Mouse (Mus musculus) ES-E14 (cell line): Measurements from ENCODE around the gene Hsp90ab1. TPM values are rescaled to one million over a fixed set of nuclear protein-coding genes. Genes with fewer than 3 reads are reported as not detected.

Experiments
- DNase-seq: peaks from one replicate; pipeline ENCODE4 v3.0.0-alpha.2; 2013; ENCODE audit warnings: low read depth, low spot score
- H3K27ac ChIP-seq: 2 replicates; pipeline ENCODE4 v1.5.1; 2012; ENCODE audit warnings: low read depth, mild to moderate bottlenecking, low read length, moderate library complexity, mixed read lengths; ENCODE audit not compliant: poor library complexity, insufficient read depth, severe bottlenecking
- H3K36me3 ChIP-seq: 2 replicates; pipeline ENCODE4 v1.6.1; 2012; ENCODE audit warnings: mild to moderate bottlenecking, low read length, moderate library complexity, mixed read lengths; ENCODE audit not compliant: control insufficient read depth, poor library complexity, insufficient read depth, severe bottlenecking
- H3K4me1 ChIP-seq, 2 experiments: fragments of 150-350 bp in 1 of 2; sonication (generic) in 1 of 2; 2 replicates each; pipeline ENCODE4 v1.6.1; 2012; ENCODE audit warnings: low read length in 2 of 2, mild to moderate bottlenecking in 1 of 2, mixed read lengths in 1 of 2; ENCODE audit not compliant: control insufficient read depth in 2 of 2, insufficient read depth in 2 of 2, poor library complexity in 1 of 2
- H3K4me3 ChIP-seq, 2 experiments: fragments of 150-350 bp in 1 of 2; sonication (generic) in 1 of 2; 2 replicates each; pipeline ENCODE4 v1.5.1; 2012; ENCODE audit warnings: low read length in 2 of 2, low read depth in 1 of 2, mild to moderate bottlenecking in 1 of 2, mixed read lengths in 1 of 2; ENCODE audit not compliant: insufficient read depth in 1 of 2, poor library complexity in 1 of 2, severe bottlenecking in 1 of 2
- H3K9ac ChIP-seq: 2 replicates; pipeline ENCODE4 v1.6.1; 2012; ENCODE audit warnings: low read depth, mild to moderate bottlenecking, low read length, mixed read lengths; ENCODE audit not compliant: poor library complexity, insufficient read depth, severe bottlenecking
- H3K9me3 ChIP-seq: fragments of 150-350 bp; sonication (generic); 2 replicates; pipeline ENCODE4 v1.6.1; 2012; ENCODE audit warnings: low read depth, mild to moderate bottlenecking, low read length; ENCODE audit not compliant: control insufficient read depth, insufficient read depth
- CHD2 ChIP-seq: IDR thresholded peaks from 2 replicates; pipeline ENCODE4 v1.6.1; 2014; ENCODE audit warnings: mild to moderate bottlenecking, low read depth, low read length, inconsistent platforms
- HCFC1 ChIP-seq: IDR thresholded peaks from 2 replicates; pipeline ENCODE4 v1.6.1; 2012; ENCODE audit warnings: low read length, inconsistent platforms, borderline replicate concordance; ENCODE audit not compliant: insufficient read depth
- MAFK ChIP-seq: IDR thresholded peaks from 2 replicates; pipeline ENCODE4 v1.6.1; 2014; ENCODE audit warnings: mild to moderate bottlenecking, low read depth, low read length, inconsistent platforms; ENCODE audit not compliant: insufficient read depth
- ZC3H11A ChIP-seq: IDR thresholded peaks from 2 replicates; pipeline ENCODE4 v1.6.1; 2012; ENCODE audit warnings: low read depth, mild to moderate bottlenecking, inconsistent platforms, low read length, borderline replicate concordance
- ZNF384 ChIP-seq: IDR thresholded peaks from 2 replicates; pipeline ENCODE4 v1.6.1; 2012; ENCODE audit warnings: low read depth, low read length, inconsistent platforms
- in situ Hi-C, 2 experiments: fragments of 600-800 bp; cut with MboI; formaldehyde crosslinking; loops; one replicate each; pipeline ENCODE4 v1.15.1; 2025; ENCODE audit warnings: low sequenced_read_pairs in 2 of 2, inconsistent platforms in 1 of 2; ENCODE audit not compliant: unreplicated experiment in 2 of 2
- total RNA-seq: library from RNA; depleted of rRNA; stranded (reverse); fragments of 300-350 nt; gene quantifications from 2 replicates; pipeline ENCODE4 v1.2.3, GENCODE M21; 2012

Gene Hsp90ab1
- total RNA-seq, 1 experiment = 1,660 TPM

DNA sequence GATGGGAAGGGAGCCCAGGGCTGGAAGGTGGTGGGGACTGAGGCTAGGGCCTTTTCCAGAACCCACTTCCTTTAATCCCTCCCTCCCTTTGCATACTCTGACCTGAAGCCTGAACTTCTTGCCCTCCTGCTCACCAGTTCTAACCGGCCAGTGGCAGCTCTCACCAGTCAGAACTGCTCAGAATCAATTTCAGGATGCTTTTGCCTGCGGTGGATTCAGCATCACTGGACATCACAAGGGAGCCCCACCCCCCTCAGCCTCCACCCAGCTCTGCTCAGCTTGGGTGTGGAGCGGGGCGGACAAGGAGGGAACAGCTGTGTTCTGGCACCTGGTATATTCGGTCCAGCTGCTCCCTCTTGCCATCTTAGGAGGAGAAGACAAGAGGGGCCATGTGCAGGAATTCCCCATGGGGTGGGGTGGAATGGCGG is 28.8 kb upstream of the Hsp90ab1 start, which contains the start of gene Mymx:
Gene Mymx, minus strand, starts transcription at position 226 of the 428 bp plus-strand sequence.
- DNase-seq = peak; percentile 98
- Histone ChIP-seq H3K27ac (peak within 1 kb of the TSS; percentile 95), H3K36me3 (0 out of 2 replicates have a peak, but pooled peaks cover 5% of the 10 kb centered on the region), H3K4me3 (peak within 1 kb of the TSS; percentile 62 to 72), H3K9ac (peak within 1 kb of the TSS; percentile 79), H3K4me1 (peaks cover 10% of the 10 kb centered on the region in 2 experiments; a peak in 3 of 4 replicates), H3K9me3 (no peaks in the 10 kb centered on the region)
- TF ChIP-seq CHD2 (0 out of 2 replicates have a peak, but pooled peaks have one; percentile 34), MAFK (no peak), ZNF384 (no peak), HCFC1 (no peak), ZC3H11A (no peak)
- in situ Hi-C loops = no loop called here

DNA sequence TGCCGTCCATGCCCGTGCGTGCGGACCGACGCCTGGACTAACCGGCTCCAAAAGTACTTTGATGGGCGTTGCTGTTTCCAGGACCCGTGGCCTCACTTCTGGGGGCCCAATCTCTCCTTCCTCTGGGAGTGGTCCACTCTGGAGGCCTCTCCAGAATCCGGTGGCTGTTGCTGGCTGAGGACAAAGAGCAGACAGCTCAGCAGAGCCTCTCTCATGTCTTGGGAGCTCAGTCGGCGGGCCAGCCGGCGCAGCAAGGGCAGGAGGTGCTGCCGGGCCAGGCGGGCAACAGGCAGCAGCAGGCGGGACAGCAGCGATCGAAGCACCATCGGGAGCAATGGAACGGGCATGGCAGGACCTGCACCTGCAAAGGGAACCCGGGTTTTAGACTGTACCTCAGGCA is 28.3 kb upstream of the Hsp90ab1 start:
- DNase-seq = no peak
- no peak for TF ChIP-seq CHD2
- TF ChIP-seq HCFC1 = no peak
- TF ChIP-seq ZNF384 = no peak
- TF ChIP-seq MAFK = no peak
- TF ChIP-seq ZC3H11A = no peak
- in situ Hi-C loops = no loop called here
- Histone ChIP-seq H3K4me1 (peaks cover 7 to 15% of the 10 kb centered on the region in 2 experiments), H3K27ac (peak overlapping the region; percentile 83), H3K9me3 (no peaks in the 10 kb centered on the region), H3K36me3 (0 out of 2 replicates have a peak, but pooled peaks cover 5% of the 10 kb centered on the region), H3K4me3 (peak overlapping the region; percentile 62 to 72), H3K9ac (peak overlapping the region; percentile 79)

DNA sequence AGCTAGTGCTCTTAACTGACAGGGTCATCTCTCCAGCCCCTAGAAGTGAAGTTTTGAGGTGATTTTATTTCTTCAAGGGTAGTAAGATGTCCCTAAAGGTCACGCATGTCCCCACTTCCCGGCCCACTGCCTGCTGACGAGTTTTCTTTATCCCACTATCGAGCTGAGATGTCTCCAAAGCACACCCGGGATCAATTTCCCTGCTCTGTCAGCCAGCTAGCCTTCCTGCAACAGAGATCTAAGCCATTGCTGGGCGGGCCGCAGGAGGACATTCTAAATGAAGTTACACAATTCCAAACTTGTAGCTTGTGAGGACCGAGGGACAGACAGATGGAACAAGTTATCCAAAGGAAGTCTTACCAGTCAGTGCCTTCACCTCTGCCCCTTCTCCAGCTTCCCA is 27.2 kb upstream of the Hsp90ab1 start:
- in situ Hi-C loops = no loop called here
- Histone ChIP-seq H3K9me3 (no peaks in the 10 kb centered on the region), H3K4me1 (peaks cover 7 to 15% of the 10 kb centered on the region in 2 experiments), H3K4me3 (peak overlapping the region; percentile 62 to 72), H3K9ac (peak overlapping the region; percentile 79), H3K36me3 (0 out of 2 replicates have a peak, but pooled peaks cover 5% of the 10 kb centered on the region), H3K27ac (peak overlapping the region; percentile 83)
- DNase-seq = no peak
- no peak for TF ChIP-seq HCFC1
- TF ChIP-seq MAFK = no peak

DNA sequence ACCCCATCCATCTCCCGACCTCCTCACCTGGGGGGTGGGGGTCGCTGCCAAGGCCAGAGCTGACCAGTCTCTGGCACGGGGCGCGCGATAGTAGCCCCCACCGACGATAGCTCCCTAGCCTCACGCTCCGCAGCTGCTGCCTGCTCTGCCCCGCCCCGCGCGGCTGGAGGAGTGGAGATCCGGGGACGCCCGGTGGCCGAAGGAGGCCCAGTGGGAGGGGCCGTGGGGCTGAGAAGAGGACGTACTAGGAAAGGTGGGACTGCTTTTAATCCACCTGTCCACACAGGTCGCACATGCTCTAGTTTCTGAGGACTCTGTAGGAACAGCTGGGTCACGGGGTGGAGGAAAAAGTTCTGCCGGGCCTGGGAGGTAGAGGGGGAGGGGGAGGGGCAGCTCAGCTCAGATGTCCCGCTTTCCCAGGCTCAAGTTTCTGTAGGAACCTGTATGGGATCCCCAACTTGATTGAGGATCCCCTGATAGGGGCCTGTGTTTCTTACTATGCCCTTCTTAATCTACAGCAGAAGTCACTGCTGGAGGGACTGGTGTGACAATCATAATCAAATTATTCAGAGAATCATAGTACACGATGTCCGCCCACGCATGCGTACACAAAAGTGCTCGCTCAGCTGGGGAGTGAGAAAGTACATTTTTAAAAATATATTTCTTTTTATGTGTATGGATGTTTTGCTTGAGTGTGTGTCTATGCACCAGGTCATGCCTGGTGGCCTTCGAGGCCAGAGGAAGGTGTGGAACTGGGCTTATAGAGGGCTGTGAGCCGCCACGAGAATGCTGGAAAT is 26.6 kb upstream of the Hsp90ab1 start, which contains the start of gene Slc29a1:
Gene Slc29a1, minus strand, starts transcription at position 161 of the 797 bp plus-strand sequence.
- TF ChIP-seq HCFC1 = no peak
- no peak for TF ChIP-seq MAFK
- no peak for TF ChIP-seq ZNF384
- TF ChIP-seq ZC3H11A = no peak
- no peak for TF ChIP-seq CHD2
- in situ Hi-C loops = no loop called here
- Histone ChIP-seq H3K4me3 (peak within 1 kb of the TSS; percentile 62 to 72), H3K27ac (peak within 1 kb of the TSS; percentile 83), H3K36me3 (0 out of 2 replicates have a peak, but pooled peaks cover 5% of the 10 kb centered on the region), H3K4me1 (peaks cover 7 to 15% of the 10 kb centered on the region in 2 experiments), H3K9me3 (no peaks in the 10 kb centered on the region), H3K9ac (peak within 1 kb of the TSS; percentile 79)
- DNase-seq = no peak
